Mouse (Mus musculus) erythroblast, embryonic 14.5 days (primary cell): Measurements from ENCODE around the gene Zfp810.

Experiments
- GATA1 ChIP-seq: IDR thresholded peaks from 2 replicates; pipeline ENCODE4 v1.6.1; 2012; ENCODE audit warnings: low read length, inconsistent platforms, mixed read lengths
- TAL1 ChIP-seq: IDR thresholded peaks from 3 replicates; pipeline ENCODE4 v1.6.1; 2012; ENCODE audit warnings: low read length, inconsistent platforms, mixed read lengths

DNA sequence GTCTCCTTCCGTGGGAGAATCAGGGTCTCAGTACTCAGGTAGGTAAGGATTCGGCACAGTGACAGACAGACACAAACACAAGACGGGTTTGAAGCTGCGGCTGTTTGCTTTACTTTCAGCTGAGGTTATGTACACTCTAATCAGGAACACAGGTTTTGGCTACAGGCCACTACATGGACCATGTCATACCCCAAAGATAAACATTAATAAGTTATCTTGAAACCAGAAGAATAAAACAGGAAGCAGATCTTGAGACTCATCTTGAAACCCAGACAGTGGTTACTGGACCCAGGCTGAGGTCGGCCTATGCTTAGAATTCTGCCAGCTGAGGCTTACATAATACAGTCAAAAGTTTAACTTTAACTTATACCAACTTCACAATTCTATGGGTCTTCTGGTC is 5.8 kb upstream of the Zfp810 start:
- TF ChIP-seq GATA1 (no peak), TAL1 (no peak)
